Mouse (Mus musculus): Measurements from ENCODE around the gene Ccdc58.

GRCm38 (mm10) chr16:36063315-36063714 lies 8.2 kb upstream of the Ccdc58 start:
- TF ChIP-seq POLR2A (IDR thresholded peaks at IDR 0.05; ENCODE audit: borderline replicate concordance, insufficient read depth, low read length) = no peak
- no peak for TF ChIP-seq CTCF (IDR thresholded peaks at IDR 0.05; ENCODE audit: borderline replicate concordance, insufficient read depth, low read depth, low read length)
